Mouse (Mus musculus) retina, adult 2 months (tissue): ENCODE data around the gene Rpl23.
A peak's percentile ranks its signal among the peaks of the same experiment; 100 is the strongest.
"Not testable (repeated sequence)": the region's sequence is repeated elsewhere in the genome, so short reads cannot be mapped to it uniquely, and the experiment has no call there.

Experiments
- DNase-seq: peaks from one replicate; pipeline ENCODE4 v3.0.0-alpha.2; 2012; ENCODE audit warnings: low read depth, low spot score

Rpl23 gene

DNA sequence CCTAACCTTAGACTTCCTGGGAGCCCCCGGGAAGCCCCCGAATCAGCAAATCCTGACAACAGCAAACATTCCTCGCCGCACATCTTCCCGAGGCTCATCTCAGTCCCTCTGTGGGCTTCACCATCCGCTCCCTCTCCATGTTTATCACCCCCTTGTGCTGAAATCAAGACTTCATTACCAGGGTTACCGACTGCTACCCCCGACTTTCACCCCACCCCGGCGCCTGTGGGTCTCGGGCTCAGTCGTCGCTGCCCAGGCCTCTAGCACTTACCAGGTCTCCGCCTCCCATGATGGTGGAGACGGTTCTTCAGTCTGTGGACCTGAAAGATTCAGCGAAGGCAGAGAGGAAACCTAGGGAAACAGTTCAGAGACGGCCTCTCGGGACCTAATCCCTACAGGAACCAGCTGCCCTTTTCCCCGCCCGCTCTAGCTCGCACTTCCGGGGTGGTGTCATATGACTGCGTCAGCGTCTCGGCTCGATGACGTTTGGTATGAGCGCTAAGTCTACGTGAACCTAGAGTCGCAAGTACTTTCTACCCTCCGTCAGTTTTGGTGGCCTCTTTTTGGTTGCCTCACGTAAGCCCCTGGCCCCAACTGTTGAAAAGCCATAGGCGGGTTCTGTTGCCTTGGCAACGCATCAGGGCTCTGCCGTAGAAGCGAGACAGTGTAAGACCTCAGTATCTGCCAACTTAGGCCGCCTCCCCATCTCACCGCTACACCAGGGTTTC, 15.9 kb downstream of the Rpl23 start, which contains the start of gene Cwc25:
Gene Cwc25 (minus strand): TSS at position 403 of the 728 bp plus-strand sequence.
- DNase-seq, result peak; percentile 94

DNA sequence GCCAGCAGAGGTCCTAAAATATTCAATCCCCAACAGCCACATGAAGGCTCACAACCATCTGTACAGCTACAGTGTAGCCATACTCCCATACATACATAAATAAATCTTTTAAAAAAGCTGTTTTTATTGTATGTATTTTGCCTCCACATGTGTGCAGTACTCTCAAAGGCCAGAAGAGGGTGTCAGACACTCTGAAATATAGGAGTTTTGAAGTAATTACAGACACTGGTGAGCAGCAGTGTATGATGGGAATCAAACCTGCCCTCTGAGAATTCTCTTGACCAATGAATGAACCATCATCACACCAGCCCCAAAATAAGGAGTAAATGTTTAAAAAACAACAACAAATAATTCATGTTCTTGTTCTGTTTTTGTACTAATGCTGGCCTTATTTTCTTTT, 20.6 kb downstream of the Rpl23 start:
- DNase-seq, result no peak

DNA sequence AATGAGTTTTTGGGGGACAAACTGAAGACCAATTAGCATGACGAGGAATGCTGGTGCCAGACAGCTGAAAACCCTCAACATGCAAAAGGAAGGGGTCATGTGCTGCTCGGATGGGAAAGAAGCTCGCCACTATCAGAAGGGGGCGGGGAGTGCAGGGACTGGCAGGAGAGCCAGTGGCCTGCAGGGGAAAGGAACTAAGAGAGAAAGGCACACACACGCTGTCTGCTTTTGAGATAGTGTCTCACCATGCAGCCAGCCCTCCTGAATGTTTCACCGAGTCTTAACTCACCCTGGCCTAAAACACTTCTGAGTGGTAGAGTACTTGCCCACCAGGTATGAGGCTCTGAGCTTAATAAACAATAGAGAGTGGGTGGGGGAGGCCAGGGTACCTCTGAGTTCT, 23.3 kb downstream of the Rpl23 start:
- DNase-seq, result no peak

DNA sequence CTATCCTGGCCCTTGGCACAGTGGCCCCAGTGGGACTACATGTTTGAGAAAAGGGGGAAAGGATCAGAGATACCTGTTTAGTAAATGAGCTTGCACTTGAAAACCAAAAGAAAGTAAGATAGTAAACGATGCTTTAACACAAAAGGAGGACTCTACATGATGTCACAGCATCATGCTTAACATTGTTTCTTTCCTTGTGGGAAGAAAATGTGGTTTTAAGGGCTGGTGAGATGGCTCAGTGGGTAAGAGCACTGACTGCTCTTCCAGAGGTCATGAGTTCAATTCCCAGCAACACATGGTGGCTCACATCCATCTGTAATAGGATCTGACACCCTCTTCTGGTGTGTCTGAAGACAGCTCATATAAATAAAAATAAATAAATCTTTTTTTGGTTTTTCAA, 24.1 kb downstream of the Rpl23 start:
- no peak for DNase-seq

DNA sequence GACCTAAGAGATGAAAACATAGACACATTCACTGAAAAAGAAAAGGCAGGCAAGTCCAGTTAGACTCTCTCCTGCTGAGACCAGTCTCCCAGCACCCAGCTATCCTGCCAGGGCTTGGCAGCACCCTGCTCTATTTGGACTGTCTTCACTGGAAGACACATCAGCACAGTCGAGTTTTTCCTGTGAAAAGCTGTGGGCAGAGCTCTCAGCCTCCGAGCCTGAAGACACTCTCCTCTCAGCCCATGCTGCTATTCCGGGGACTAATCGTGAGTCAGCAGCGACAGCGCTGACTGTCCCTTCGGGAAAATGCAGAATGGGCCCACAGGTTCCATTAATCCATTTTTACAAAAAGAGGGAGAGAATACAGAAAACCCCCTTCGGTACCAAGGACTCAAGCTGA, 29.0 kb downstream of the Rpl23 start:
- DNase-seq, result no peak

GRCm38 (mm10) chr11:97748496-97748895, 33.7 kb downstream of the Rpl23 start:
- DNase-seq, result no peak

- no peak for DNase-seq
Measured at GRCm38 (mm10) chr11:97747773-97748172, 34.5 kb downstream of the Rpl23 start.

GRCm38 (mm10) chr11:97745331-97745721, 36.9 kb downstream of the Rpl23 start:
- DNase-seq, result no peak

GRCm38 (mm10) chr11:97744718-97745330, 37.4 kb downstream of the Rpl23 start:
- peak; percentile 98 for DNase-seq

- DNase-seq, result no peak
Measured at GRCm38 (mm10) chr11:97744063-97744717, 38.0 kb downstream of the Rpl23 start, which contains the start of gene Pip4k2b. TSS of gene Pip4k2b (minus strand) at chr11:97744704.

DNA sequence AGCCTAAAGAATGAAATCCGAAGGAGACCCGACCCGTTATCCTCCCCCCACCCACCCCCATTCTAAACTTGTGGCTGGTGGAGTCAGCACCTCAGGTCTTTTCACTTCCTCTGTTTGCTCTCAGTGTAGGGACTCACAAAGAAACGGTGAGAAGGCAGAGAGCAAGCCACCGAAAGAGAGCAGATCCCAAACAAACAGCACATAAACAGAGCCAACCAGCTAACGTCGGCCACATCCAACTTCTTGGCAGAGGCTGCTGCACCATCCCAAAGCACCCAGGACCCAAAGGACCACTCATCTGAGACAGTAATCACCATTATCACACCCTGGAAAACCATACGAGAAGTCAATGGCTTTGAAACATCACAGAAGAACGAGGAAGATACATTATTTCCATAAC, 38.8 kb downstream of the Rpl23 start:
- DNase-seq, result no peak

- DNase-seq, result no peak
Measured at GRCm38 (mm10) chr11:97742591-97742990, 39.6 kb downstream of the Rpl23 start.

DNA sequence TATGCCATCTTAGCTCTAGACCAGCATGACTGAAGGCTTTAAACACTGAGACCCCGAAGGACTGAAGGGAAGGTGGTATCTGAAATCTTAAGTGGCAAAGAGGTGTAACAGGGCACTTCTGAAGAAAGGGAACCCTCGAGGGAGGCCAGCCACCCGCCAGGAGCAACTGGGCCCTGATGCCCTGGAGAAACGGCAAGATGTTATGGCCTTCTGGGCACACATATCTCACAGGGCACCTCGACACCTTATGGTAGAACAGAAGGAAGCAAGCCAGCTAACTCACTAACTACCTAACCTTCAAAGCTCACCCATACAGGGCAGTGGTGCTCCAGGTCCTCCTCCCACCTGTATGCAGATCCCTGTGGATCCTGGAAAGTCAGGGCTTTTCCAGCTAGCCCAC, 40.1 kb downstream of the Rpl23 start:
- no peak for DNase-seq

DNA sequence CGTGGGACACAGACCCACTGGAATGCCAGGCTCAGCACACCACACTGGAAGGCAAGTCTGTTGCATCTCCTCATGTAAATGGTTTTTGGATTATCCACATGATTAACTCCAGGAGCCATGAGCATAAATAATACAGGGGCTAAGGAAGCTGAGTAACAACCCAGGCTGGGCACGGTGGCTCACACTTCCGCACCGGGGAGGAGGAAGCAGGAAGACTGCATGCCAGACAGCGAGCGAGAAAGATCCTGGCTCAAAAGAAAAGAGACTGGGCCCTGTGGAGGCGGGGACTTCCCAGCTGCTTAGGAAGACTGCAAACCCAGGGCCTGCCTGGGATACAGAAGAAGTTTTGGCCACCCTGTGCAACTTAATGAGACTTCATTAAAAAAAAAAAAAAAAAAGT, 42.0 kb downstream of the Rpl23 start:
- no peak for DNase-seq

- no peak for DNase-seq
Measured at GRCm38 (mm10) chr11:97739155-97739554, 43.1 kb downstream of the Rpl23 start.

- DNase-seq, result no peak
Measured at GRCm38 (mm10) chr11:97738703-97739102, 43.5 kb downstream of the Rpl23 start.

GRCm38 (mm10) chr11:97737600-97737999, 44.6 kb downstream of the Rpl23 start:
- DNase-seq, result no peak

DNA sequence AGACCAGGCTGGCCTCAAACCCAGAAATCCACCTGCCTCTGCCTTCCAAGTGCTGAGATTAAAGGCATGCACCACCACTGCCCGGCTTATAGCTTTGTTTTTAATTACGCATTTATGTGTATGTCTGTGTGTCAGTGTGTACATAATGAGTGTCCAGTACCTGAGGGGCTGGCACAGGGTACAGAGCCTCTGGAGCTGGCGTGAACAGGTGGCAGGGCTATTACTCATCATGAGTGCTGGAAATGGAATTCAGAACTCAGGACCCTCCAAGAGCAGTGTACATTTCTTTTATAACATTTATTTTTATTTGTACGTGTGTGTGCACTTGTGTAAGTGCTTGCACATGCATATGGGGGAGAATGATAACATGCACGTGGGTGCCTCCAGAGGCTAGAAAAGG, 45.6 kb downstream of the Rpl23 start:
- no peak for DNase-seq

- not testable (repeated sequence) for DNase-seq
Measured at GRCm38 (mm10) chr11:97734810-97735209, 47.4 kb downstream of the Rpl23 start.

DNA sequence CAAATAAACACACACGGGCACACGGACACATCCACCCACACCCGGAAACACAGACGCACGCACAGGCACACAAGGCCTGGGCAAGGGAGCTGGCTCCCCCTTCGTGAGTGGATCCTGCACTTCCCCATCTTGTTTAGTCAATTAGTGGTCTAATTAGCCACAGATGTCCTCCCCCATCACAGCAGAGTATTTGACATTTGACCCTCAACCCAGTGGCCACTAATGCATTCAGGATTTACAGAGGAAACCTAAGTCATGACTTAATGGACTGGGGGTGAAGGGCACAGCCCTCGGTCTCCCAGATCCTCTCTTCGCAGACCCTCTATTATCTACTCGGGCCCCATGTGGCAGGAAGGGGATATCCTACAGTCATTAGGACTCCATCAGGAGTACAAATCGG, 48.5 kb downstream of the Rpl23 start:
- no peak for DNase-seq

- DNase-seq, result no peak
Measured at GRCm38 (mm10) chr11:97728730-97729129, 53.5 kb downstream of the Rpl23 start.

- no peak for DNase-seq
Measured at GRCm38 (mm10) chr11:97728311-97728710, 53.9 kb downstream of the Rpl23 start.
